Mouse (Mus musculus): ENCODE results near the gene Nrip1.

Nrip1 gene

GRCm38 (mm10) chr16:76372045-76372940 is 1.3 kb downstream of the Nrip1 start:
- peak; percentile 72 for DNase-seq (ENCODE audit: low read depth)

GRCm38 (mm10) chr16:76371614-76371917 is 2.1 kb downstream of the Nrip1 start:
- peak; percentile 6 for DNase-seq (ENCODE audit: low read depth)

DNA sequence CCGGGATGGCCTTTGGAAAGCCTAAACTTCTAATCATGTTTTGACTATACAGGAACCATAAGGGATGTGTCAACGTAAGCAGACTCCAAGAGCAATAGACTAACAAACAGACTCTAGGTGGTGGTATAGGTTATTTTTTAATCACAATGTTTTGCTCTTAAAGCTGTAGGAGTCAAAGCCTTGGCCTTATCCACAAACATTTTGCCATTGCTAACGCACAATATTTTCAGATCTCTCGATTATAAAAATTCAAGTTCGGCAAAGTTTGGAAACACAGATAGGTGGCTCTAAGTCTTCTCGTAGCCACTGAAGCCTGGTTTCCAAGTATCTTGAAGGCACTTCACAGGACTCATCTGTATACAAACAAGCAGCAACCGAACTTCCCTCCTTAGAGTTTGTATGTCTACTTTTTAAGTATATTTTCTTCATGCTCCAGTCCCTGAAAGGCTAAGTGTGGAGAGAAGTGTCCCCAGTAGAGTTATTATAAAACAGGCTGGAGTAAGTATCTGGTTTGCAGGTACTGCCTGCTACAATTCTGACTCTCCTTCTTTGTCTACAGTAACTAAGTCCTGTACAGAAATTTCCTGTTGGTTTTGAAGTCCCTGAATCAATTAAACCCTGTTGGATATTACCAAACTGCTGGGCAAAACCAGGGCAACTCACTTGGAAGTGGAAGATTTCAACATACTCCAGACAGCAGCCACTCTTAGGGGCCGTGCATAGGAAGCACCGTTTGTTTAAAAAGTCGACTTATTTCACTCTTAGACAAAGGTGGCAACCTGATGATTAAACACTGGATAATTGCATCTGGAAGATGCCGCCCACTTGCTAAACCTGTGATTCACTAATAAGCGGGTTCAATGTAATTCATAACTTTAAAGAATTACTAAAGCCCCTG is 2.7 kb downstream of the Nrip1 start:
- peak; percentile 39 for DNase-seq (ENCODE audit: low read depth)

DNA sequence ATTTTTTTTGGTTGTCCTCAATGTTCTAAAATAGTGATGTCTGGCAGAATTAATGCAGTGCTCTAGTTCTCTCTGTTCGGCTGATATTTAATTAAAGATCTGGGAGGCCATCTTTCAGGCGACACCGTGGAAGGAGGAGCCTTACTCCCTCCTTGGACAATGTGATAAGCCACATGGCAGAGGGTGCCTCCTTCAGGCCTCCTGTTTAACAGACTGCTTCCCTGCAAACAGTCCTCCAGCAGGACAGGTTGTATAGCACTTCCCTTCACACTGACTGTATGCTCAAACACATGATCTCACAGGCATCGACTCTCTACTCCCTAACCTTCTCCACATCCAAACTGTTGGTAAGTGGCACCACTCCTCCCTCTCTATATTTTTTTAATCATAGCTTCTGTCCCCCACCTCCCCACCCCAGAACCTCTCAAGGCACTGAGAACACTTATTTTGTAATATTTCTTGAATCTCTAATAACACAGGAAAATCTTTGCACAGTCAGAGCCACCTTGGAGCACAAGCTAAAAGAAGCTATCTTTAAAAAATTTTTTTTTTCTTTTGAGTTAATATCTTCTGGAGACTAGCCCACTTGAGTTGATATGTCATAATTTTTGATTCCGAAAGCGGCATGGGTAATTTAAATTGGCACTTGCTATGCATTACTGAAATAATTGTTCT is 3.4 kb downstream of the Nrip1 start:
- DNase-seq (ENCODE audit: low read depth) = peak; percentile 15

DNA sequence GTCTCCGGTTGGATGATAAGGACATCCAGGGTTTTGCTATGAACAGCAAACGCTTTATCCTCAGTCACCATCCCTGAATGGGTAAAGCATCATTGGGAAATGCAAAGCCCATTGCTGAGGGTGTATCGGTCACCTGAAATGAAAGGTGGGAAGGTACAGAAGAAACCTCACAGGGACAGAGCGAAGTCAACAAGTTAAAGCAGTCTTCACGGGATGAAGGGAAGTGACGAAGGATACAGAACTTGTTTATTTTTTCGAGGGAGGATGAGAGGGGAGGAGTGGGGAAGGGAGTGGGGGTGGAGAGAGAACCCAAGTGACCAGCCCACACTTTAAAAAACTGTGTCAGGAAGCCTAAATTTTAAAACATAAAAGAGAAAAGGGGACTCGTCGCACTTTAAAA is 4.4 kb downstream of the Nrip1 start:
- DNase-seq (ENCODE audit: low read depth) = no peak

GRCm38 (mm10) chr16:76367261-76367908 is 6.2 kb downstream of the Nrip1 start:
- DNase-seq (ENCODE audit: low read depth) = peak; percentile 2

DNA sequence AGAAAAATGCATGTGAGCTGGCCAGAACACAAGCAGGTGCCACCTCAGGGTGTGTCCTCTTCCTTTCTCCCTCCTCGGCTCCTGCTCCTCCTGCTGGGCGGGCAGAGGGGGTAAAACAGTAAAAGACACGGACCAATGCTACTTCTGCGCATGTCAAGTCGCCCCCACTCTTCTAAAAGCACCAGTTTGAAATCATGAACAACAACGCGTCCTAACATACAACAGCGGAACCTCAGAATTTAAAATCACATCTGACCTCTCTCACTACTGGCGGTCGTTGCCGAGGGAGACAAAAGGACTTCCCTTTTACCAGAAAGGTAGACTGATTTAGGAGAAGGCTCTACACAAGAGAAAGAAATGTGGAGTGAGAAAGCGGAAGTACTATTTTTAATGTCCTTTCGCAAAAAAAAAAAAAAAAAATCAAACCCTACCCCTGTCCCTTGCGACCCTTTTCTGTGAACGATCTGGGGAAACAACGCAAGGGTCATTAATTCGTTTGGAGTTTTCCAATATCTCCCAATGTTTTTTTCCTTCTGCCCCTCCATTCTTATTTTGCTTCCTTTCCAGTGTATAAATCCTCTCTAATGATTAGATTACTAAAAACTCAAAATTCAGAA is 7.7 kb downstream of the Nrip1 start:
- DNase-seq (ENCODE audit: low read depth) = no peak

DNA sequence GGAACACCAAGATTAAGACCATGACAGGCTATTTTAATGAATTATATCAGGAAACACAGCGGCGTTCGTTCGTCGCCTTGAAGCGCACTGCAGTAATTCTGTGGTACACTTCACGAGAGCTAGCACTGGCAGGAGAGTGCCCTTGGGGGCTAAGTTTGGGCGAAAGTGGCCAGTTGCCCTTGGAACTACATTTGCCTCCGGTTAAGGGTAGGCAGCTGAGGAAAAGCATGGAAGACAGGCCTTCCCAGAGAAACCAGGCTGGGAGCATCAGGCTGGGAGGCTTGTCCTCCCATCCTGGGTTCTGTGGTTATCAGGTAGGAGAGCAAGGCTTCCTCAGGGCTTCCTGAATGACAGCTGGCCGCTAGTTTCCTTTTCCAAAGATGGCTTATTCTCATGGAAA is 8.4 kb downstream of the Nrip1 start:
- DNase-seq (ENCODE audit: low read depth) = no peak

GRCm38 (mm10) chr16:76363641-76364040 is 10.0 kb downstream of the Nrip1 start:
- no peak for DNase-seq (ENCODE audit: low read depth)

DNA sequence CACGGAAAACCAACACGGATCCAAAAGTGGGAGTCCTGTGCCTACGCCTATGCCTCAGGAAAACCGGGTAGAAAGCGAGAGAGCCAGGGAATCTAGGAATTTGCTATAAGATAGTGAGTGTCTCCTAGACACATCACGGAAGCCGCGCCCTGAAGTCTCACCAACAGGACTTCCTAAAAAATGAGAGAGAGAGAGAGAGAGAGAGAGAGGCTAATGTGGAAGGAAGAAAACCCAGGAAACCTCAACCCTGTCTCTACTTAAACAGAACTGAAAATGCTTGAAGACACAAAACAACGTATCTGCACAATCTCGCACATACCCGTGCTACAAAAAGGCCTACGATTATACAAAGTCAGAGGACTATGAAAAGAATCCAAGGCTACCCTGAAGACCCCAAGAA is 10.6 kb downstream of the Nrip1 start:
- no peak for DNase-seq (ENCODE audit: low read depth)

DNA sequence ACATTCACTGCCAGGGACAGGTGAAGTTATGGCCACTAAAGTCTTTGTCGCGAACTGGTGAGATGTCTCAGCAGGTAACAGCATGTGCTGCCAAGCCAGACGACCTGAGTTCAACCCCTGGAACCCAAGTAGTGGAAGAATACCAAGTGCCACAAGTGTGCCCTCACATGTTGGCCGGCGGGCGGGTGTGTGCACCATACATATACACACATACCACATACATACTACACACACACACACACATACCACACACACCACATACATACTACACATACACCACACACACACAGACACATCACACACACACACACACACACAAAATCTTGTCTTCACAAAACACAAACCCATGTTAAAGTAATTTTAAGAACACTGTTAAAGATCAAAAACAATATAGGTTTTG is 13.2 kb downstream of the Nrip1 start:
- no peak for DNase-seq (ENCODE audit: low read depth)

DNA sequence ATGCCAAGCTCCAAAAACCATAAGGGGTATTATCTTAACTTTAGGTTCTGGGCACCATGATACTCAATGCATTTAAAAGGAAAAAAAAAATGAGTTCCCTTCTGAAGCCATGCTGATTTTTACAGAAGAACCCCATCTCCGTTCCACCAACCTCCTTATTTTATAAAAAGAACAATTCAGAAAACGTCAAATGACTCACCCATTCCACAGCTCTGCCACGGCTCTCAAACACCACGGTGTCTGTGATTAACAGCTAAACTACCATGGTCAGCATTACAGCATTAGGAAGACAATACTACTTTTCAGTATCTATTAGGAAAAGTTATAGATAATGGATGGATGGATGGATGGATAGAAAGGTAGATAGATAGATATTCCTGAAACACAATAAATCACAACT is 14.9 kb downstream of the Nrip1 start:
- DNase-seq (ENCODE audit: low read depth) = peak; percentile 3

GRCm38 (mm10) chr16:76358128-76358748 is 15.4 kb downstream of the Nrip1 start:
- no peak for DNase-seq (ENCODE audit: low read depth)

- DNase-seq (ENCODE audit: low read depth) = no peak
Observed at GRCm38 (mm10) chr16:76357155-76357554, 16.5 kb downstream of the Nrip1 start.

- no peak for DNase-seq (ENCODE audit: low read depth)
Observed at GRCm38 (mm10) chr16:76355947-76356550, 17.6 kb downstream of the Nrip1 start.

DNA sequence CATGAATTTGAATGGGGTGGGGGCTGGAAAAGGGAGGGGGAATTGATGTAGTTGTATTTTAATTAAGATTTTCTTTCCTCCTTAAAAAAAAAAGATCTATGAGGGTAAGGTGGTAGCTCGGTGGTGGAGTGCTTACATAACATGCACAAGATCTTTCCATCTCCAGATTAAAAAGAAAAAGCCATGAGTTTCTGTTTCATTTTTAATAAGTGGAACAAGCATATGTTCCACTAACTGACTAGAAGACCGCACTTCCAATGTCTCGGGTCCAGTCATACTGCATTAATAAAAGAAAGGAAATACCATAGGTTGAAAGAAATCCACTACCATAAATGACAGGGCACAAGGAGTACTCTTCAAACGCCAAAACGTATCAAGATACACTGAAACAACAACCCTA is 18.4 kb downstream of the Nrip1 start:
- DNase-seq (ENCODE audit: low read depth) = no peak

DNA sequence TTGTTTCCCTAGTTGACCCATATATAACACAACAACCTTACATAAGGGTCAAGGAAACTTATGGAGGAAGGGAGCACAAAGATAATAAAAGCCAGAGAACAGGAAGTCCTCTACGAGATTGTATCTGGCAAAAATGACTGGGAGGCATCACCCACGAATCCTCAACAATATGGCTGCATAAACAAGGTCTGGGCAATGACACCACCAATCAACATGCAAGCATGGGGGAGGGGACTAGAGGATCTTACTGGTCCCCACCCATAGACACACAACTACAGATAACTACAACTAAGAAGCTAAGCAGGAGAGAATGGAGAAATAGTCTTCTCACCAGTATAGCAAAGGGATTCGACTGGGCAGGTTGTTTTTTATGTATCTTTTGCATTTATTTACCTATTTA is 18.8 kb downstream of the Nrip1 start:
- DNase-seq (ENCODE audit: low read depth) = no peak

DNA sequence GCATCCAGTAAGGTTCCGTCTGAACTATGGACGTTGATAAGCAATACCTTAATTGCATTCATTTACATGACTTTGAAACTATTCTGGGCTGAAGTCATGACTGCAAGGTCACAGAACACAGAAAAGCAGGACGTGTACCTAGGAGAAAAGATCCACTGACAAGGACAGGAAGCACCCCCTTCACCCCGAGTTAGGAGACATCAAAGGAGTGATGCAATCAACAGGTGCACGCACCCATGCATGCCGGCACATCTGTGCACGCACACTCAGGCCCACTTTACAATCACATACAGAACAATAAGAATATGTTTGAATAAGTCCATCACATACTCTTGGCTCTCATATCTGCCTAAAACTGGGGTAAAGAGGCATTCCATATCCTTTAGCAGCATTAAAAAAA is 19.3 kb downstream of the Nrip1 start:
- DNase-seq (ENCODE audit: low read depth) = no peak

GRCm38 (mm10) chr16:76350922-76351321 is 22.7 kb downstream of the Nrip1 start:
- DNase-seq (ENCODE audit: low read depth) = no peak

DNA sequence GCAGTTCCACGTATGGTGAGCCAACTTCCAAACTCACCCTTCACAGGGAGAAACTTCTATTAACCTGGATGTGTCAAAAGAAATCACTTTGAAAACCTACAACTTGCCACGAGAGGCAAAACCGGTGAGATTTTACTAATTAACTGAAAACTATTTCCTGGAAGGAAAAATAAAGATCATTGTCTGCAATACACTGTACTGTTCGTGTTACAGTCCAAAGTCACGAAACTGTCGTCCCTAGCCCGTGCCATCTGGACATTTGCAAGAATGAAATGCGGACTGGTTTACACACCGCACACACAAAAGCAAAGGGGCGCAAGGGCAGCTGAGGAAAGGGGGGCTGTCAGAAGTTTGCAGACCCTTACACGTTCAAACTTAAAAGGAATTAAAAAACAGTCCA is 24.6 kb downstream of the Nrip1 start:
- no peak for DNase-seq (ENCODE audit: low read depth)
